Mouse (Mus musculus): ENCODE data around the gene Tmc3. TPM values are rescaled to one million over a fixed set of nuclear protein-coding genes. Genes with fewer than 3 reads are reported as not detected.

Gene Tmc3
- polyA plus RNA-seq, 1 experiment, result 1.0 TPM

DNA sequence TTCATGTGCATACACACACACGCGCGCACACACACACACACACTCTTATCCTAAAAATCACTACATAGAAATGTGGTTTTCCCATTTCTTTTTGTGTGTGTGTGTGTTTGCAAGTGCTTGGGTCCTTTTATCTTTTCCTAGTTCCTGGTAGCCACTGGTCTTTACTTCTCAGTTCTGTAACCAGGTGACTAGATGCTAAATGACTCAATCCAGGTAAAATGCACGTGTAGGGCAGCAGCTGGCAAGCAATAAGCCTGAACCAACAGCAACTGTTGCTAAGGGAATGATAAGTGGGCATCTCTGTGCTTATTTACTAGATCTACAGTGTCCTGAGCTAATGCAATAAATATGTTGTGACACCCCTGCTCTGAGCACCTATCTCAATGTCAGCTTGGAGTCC is 42.6 kb downstream of the Tmc3 start:
- no peak overlapping the region for H3K27ac ChIP-seq (ENCODE audit: insufficient read depth, low read depth, low read length)
- no peak for DNase-seq
- TF ChIP-seq CTCF (conservative IDR thresholded peaks at IDR 0.05; ENCODE audit: insufficient read depth, insufficient read length, low read depth, low read length) (no peak), POLR2A (IDR thresholded peaks at IDR 0.05; ENCODE audit: low read depth, low read length) (no peak)
- H3K4me1 ChIP-seq (ENCODE audit: control insufficient read depth, insufficient read depth, low read length), result no peaks in the 10 kb centered on the region; the same call in 1 of the 2 replicates
- H3K27me3 ChIP-seq (replicated peaks; ENCODE audit: control insufficient read depth, insufficient read depth, low read length), result no peaks in the 10 kb centered on the region
- H3K36me3 ChIP-seq (ENCODE audit: control insufficient read depth, insufficient read depth, low read length), result no peaks in the 10 kb centered on the region
- no peak overlapping the region for H3K4me3 ChIP-seq (ENCODE audit: insufficient read depth, low read depth, low read length)
- WGBS, result 82% methylated on average over 4 of the region's 4 CpGs

GRCm38 (mm10) chr7:83631073-83631827 is 46.5 kb downstream of the Tmc3 start:
- 10% methylated on average over 11 of the region's 11 CpGs for WGBS

DNA sequence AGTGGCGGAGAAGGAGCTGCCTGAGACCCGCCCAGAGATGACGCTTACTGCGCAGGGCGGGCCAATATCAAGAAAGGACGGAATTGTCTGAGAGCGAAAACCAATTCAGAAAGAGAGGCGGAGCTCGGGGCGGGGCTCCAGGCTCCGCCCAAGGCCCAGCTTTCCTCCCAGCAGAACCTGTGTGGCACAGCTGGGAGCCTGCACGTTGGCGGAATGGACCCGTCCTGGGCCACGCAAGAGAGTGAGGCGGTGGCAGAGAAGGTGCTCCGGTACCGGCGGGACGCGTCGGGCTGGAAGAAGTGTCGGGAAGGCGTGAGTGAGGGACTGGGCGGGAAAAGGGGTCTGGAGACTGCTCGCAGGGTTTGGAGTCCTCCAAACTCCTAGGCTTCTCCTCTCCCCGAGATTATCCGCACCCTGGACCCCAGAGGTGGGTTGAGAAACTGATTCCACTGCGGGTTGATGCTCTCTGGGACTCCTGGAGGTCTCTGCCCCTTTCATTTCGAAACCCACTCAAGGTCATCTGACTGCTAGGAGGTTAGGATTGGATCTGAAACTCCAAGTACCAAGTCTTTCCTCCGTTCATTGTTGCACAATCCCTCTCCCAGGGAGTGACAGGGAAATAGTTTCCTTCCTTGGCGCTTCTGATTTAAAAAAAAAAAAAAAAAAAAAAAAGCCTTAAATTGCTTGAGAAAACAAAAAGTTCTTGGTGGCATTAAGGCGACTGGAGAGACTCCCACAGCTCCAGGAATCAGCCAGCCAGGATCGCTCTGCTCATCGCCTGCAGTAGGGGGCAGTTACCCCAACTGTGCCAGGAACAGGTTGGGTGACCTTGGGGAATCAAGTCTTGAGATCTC is 47.3 kb downstream of the Tmc3 start, which contains the start of gene Stard5:
TSS of gene Stard5 (plus strand) at position 132 of the 854 bp plus-strand sequence.
- Histone ChIP-seq H3K4me1 (ENCODE audit: control insufficient read depth, insufficient read depth, low read length) (peaks cover 11% of the 10 kb centered on the region), H3K4me3 (ENCODE audit: insufficient read depth, low read depth, low read length) (peak within 1 kb of the TSS; percentile 96), H3K27ac (ENCODE audit: insufficient read depth, low read depth, low read length) (peak within 1 kb of the TSS; percentile 97), H3K36me3 (ENCODE audit: control insufficient read depth, insufficient read depth, low read length) (no peaks in the 10 kb centered on the region; the same call in 1 of the 2 replicates), H3K27me3 (replicated peaks; ENCODE audit: control insufficient read depth, insufficient read depth, low read length) (no peaks in the 10 kb centered on the region)
- peak; percentile 98 for DNase-seq
- TF ChIP-seq CTCF (conservative IDR thresholded peaks at IDR 0.05; ENCODE audit: insufficient read depth, insufficient read length, low read depth, low read length), result 0 out of 2 replicates have a peak, but pooled peaks have one; percentile 11
- peak; percentile 94 for TF ChIP-seq POLR2A (IDR thresholded peaks at IDR 0.05; ENCODE audit: low read depth, low read length)
- under 1% methylated on average over 35 of the region's 35 CpGs for WGBS

More at GRCm38 (mm10) chr7:83631073-83631827, 46.5 kb downstream of the Tmc3 start:
- TF ChIP-seq CTCF (conservative IDR thresholded peaks at IDR 0.05; ENCODE audit: insufficient read depth, insufficient read length, low read depth, low read length) (no peak), POLR2A (IDR thresholded peaks at IDR 0.05; ENCODE audit: low read depth, low read length) (no peak)
- no peaks in the 10 kb centered on the region; the same call in 1 of the 2 replicates for H3K36me3 ChIP-seq (ENCODE audit: control insufficient read depth, insufficient read depth, low read length)
- peak overlapping the region; percentile 90 for H3K27ac ChIP-seq (ENCODE audit: insufficient read depth, low read depth, low read length)
- peak; percentile 25 for DNase-seq
- H3K4me1 ChIP-seq (ENCODE audit: control insufficient read depth, insufficient read depth, low read length), result peaks cover 11% of the 10 kb centered on the region
- peak overlapping the region; percentile 93 for H3K4me3 ChIP-seq (ENCODE audit: insufficient read depth, low read depth, low read length)
- no peaks in the 10 kb centered on the region for H3K27me3 ChIP-seq (replicated peaks; ENCODE audit: control insufficient read depth, insufficient read depth, low read length)

DNA sequence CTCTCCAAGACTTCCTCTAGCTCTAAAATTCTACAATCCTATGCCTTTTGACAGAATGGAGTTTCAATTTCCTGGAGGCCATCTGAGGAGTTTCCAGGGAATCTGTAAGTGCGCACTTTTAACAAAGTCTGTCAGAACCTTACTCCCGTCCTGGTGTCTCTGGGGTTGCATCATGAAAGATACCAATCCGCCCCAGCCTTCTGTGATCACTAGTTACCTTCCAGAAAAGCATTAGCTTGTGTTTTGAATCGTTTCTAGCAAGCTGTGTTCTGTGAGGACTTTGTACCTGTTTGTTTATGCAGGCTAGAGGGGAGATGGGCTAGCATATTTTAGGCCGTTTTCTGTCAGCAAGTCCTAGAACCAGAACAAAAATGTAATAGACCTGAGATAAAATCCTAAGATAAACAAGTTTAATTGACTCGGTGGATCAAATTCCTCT is 48.0 kb downstream of the Tmc3 start:
- TF ChIP-seq POLR2A (IDR thresholded peaks at IDR 0.05; ENCODE audit: low read depth, low read length) (no peak), CTCF (conservative IDR thresholded peaks at IDR 0.05; ENCODE audit: insufficient read depth, insufficient read length, low read depth, low read length) (no peak)
- no peaks in the 10 kb centered on the region for H3K27me3 ChIP-seq (replicated peaks; ENCODE audit: control insufficient read depth, insufficient read depth, low read length)
- peak; percentile 65 for DNase-seq
- WGBS, result 25% methylated on average over 6 of the region's 6 CpGs
- H3K27ac ChIP-seq (ENCODE audit: insufficient read depth, low read depth, low read length), result peak overlapping the region; percentile 97
- no peaks in the 10 kb centered on the region; the same call in 1 of the 2 replicates for H3K36me3 ChIP-seq (ENCODE audit: control insufficient read depth, insufficient read depth, low read length)
- peak overlapping the region; percentile 96 for H3K4me3 ChIP-seq (ENCODE audit: insufficient read depth, low read depth, low read length)
- peaks cover 11% of the 10 kb centered on the region for H3K4me1 ChIP-seq (ENCODE audit: control insufficient read depth, insufficient read depth, low read length)

DNA sequence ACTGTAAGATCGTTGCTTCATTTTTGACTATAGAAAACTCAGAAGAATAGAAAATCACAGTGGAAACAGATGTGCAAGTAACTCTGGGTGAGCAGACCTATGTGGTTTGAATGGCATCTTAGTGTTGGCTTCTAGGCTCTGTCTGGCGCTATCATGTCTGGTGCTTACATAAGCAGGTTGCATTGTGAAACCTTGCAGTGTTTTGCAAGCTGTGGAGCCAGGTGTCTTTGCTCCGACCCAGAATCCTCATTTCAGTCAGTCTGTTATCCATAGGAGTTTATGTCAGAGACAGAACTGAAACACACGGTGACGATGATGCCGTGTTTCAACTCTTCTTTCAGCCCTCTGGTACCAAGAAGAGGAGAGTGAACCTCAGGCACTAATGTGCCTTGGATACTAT is 49.1 kb downstream of the Tmc3 start:
- 69% methylated on average over 6 of the region's 6 CpGs for WGBS
- peak; percentile 60 for DNase-seq
- Histone ChIP-seq H3K27me3 (replicated peaks; ENCODE audit: control insufficient read depth, insufficient read depth, low read length) (no peaks in the 10 kb centered on the region), H3K4me1 (ENCODE audit: control insufficient read depth, insufficient read depth, low read length) (peaks cover 11% of the 10 kb centered on the region), H3K4me3 (ENCODE audit: insufficient read depth, low read depth, low read length) (no peak overlapping the region), H3K36me3 (ENCODE audit: control insufficient read depth, insufficient read depth, low read length) (no peaks in the 10 kb centered on the region; the same call in 1 of the 2 replicates), H3K27ac (ENCODE audit: insufficient read depth, low read depth, low read length) (no peak overlapping the region)
- TF ChIP-seq CTCF (conservative IDR thresholded peaks at IDR 0.05; ENCODE audit: insufficient read depth, insufficient read length, low read depth, low read length), result no peak
- TF ChIP-seq POLR2A (IDR thresholded peaks at IDR 0.05; ENCODE audit: low read depth, low read length), result no peak

- H3K36me3 ChIP-seq (ENCODE audit: control insufficient read depth, insufficient read depth, low read length), result peaks cover 1% of the 10 kb centered on the region
- no peak overlapping the region for H3K4me3 ChIP-seq (ENCODE audit: insufficient read depth, low read depth, low read length)
- no peak overlapping the region for H3K27ac ChIP-seq (ENCODE audit: insufficient read depth, low read depth, low read length)
- no peak for TF ChIP-seq POLR2A (IDR thresholded peaks at IDR 0.05; ENCODE audit: low read depth, low read length)
- TF ChIP-seq CTCF (conservative IDR thresholded peaks at IDR 0.05; ENCODE audit: insufficient read depth, insufficient read length, low read depth, low read length), result no peak
- H3K4me1 ChIP-seq (ENCODE audit: control insufficient read depth, insufficient read depth, low read length), result peaks cover 11% of the 10 kb centered on the region
- peak; percentile 23 for DNase-seq
- 100% methylated on average over 2 of the region's 2 CpGs for WGBS
- H3K27me3 ChIP-seq (replicated peaks; ENCODE audit: control insufficient read depth, insufficient read depth, low read length), result no peaks in the 10 kb centered on the region
These were observed 51.0 kb downstream of the Tmc3 start for GRCm38 (mm10) chr7:83635726-83636125.

Measured in kidney, adult 2 months (tissue).